Mouse (Mus musculus): ENCODE measurements around the gene Tlk2.

DNA sequence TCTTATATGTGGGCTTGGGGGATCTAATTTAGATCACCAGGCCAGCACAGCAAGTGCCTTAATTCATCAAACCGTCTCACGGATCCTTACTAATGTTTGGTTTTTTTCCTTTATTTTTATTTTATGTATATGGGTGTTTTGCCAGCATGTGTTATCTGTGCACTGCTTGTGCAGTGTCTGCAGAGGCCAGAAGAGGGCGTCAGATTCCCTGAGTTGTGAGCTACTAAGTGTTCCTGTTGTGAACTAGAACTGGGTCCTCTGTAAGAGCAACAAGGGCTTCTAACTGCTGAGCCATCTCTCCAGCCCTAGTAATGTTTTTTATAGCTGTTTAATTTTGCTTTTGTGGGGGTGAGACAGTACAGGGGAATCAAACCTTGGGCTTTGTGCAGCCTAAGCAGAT is 23.8 kb downstream of the Tlk2 start:
- TF ChIP-seq POLR2A (IDR thresholded peaks at IDR 0.05; ENCODE audit: low read depth, low read length) (no peak), CTCF (IDR thresholded peaks at IDR 0.05; ENCODE audit: borderline replicate concordance, insufficient read depth, low read length) (no peak)
